Mouse (Mus musculus): Measurements from ENCODE around the gene Zfp326.
A peak's percentile ranks its signal among the peaks of the same experiment; 100 is the strongest.
"Not testable (repeated sequence)": the region's sequence is repeated elsewhere in the genome, so short reads cannot be mapped to it uniquely, and the experiment has no call there.

Zfp326 gene

DNA sequence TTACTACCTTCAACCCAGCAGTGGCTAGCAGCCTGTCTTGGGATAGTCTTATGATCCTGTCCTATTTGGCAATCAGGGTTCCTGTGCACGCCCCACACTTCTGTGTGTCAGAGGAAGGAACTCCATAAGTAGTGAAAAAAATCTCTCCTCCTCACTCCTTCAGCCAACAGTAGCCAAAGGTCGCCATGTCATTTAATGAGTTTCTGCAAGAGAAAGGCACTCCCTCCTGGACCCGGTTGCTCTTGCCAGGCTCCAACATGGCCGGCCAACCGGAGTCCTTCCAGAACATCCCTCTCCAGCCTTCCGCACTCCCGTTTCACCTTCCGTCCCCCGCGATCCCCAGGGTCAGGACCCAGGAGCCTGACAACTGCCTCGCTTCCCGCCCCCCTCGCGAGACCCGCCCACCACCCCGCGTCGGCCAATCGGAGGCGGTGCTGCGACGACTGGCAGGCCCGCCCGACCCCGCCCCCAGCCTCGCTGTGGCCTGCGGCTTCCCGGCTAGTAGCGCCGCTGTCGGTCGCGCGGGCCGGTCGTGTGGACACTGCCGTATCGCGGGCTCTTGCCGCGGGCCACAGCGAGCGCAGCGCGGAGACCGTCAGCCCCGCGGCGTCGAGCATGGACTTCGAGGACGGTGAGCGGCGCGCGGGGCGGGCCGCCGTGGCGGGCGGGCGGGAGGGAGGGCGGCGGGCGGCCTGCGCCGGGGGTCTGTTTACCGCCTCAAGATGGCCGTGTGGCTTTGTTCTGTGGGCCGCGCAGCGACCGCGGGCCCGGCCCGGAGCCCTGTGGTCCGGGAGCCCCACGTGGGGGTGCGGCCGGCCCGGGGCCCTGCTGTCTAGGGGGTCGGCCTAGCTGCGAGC, at the start of gene Zfp326:
Gene Zfp326, plus strand, starts transcription at position 498 of the 857 bp plus-strand sequence.
- peak; percentile 91 for DNase-seq (ENCODE audit: low spot score)

DNA sequence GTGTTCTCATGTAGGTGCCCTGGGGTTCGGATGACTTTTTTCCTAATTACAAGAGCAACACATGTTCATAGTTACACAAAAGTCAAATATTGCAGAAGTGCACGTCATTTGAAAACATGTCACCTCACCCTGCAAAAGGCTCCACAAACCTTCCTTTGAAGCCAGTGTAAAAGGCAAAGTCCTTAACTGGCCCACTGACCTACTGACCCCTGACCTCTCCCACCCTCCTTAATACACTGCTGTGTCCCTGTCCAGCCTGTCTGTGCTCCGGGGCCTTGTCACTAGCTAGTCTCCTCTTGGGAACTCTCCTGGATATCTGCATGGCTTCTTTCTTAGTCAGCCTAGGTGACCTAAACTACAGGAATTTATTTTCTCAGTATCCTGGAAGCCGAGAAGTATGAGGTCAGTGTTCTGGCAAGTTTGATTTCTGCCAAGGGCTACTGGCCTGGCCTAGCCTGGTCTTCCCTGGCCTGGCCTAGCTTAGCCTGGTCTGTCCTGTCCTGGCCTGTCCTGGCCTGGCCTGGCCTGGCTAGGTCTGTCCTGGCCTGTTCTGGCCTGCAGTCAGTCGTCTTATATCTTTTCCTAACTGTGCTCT, 49.4 kb upstream of the Zfp326 start:
- no peak for DNase-seq (ENCODE audit: low spot score)

DNA sequence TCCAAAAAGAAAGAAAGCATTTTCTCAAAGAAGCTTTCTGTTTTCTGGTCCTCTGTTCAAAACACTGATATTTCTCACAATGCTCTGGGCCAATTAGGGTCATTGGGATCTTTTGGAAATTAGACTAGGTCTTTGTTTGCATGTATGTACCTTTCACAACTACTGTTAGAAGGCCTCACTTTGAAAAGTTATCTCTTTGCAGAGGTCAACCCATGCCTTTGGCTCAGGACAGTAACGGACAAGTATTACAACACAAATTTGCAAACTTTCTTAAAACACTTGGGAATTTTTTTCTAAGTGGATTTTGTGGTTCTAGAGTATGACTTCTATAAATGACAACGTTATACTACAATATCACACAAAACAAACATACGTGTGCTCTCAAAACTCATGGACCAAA, 48.3 kb upstream of the Zfp326 start:
- no peak for DNase-seq (ENCODE audit: low spot score)

DNA sequence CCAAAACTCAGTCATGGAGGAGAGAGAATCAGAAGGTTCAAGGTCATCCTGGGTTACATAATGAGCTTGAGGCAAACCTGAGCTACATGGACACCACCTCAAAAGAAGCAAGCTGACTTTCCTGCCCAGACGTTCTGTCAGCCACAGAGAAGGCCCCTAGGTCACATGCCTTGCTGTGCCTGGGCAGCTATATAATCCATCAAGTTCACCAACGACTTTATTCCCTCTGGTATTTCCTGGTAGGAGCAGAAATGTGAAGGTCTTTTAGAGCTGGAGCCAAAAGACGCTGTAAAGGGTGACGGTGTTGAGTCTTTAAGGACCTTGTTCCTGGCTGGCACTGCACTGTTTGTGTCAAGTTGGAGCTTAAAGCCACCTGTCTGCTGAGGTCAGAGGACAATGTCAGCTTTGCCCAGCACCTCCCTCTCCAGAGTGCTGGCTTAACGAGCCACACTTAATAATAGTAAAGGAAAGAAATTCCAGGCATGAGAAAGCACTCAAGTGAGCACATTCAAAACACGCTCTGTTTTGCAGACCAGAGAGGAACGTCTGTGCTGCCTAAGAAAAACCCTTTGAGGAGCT, 47.3 kb upstream of the Zfp326 start:
- no peak for DNase-seq (ENCODE audit: low spot score)

DNA sequence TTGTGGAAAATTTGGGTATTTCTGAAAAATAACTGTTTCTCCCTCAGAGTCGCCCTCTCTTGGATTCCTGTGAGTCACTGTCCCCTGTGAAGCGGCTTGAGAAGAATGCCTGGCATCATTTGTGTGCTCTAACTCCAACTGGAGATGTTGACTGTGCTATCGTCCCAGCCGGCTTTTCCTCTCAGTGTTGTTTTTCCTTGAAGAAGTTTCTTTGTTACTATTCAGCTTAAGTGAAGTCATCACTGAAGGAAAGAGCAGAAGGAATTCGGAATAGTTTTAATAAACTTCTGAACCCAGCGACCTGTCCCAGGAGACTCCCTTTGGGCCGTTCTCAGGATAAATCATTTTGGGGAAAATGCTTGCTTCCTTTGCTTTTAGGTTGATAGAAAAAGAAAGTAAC, 44.2 kb upstream of the Zfp326 start:
- no peak for DNase-seq (ENCODE audit: low spot score)

DNA sequence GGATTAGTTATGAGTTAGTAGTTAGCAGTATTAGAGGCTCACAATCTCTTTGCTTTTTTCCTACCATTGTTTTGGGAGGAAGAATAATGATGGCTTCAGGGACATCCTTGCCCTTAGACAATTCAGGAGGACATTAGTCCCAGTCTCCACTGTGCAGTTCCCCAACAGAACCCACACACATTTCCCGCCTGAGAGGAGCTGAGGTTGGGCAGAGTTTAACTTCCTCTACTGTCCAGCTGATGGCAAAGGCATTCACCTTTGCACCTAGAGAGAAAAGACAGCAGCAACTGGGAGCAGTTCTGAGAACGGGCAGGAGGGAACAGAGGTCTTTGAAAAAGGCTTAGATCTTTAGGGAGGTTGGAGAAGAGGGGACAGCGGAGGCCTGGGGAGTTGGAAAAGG, 42.4 kb upstream of the Zfp326 start:
- no peak for DNase-seq (ENCODE audit: low spot score)

DNA sequence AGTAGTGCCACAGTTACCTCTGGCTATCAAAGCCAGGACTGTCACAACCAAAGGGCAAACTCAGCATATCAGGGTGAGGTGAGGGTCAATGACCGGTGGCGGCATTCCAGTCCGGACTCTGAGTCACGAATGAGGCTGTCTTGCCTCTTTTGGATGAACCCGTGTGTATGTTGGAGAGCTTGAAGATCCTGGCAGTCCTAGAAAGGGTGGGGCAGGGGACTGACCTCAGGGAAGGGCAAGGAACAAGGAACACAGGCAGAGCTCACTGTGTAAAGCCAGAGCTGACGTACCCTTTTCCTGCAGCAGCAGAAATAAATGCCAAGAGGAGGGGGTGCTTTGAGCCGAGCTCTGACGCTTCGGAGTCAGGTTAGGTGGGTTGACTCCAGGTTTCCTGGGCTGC, 40.4 kb upstream of the Zfp326 start:
- peak; percentile 38 for DNase-seq (ENCODE audit: low spot score)

DNA sequence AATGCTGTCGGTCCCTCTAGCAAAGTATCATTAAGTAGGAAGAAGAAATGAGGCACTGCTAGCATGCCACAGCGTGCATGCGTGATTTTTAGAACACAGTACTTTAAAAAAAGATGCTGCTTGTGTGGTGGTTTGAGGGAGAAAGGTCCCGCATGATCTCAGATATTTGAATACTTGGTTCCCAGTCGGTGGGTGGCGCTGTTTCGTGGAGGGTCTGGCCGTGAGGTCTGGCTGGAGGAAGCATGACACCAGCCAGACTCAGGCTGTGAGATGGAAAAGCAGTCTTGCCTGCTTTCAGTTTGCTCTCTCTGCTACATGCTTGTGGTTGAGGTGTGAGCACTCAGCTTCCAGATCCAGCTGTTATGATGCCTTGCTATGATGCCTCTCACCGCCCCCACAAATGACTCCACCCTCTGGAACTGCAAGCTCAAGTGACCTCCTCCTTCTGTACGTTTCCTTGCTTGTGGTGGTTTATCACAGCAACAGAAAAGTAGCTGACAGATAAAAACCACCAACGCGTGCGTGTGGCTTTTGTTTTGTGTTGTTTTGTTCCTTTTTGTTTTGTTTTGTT, 36.5 kb upstream of the Zfp326 start:
- no peak for DNase-seq (ENCODE audit: low spot score)

DNA sequence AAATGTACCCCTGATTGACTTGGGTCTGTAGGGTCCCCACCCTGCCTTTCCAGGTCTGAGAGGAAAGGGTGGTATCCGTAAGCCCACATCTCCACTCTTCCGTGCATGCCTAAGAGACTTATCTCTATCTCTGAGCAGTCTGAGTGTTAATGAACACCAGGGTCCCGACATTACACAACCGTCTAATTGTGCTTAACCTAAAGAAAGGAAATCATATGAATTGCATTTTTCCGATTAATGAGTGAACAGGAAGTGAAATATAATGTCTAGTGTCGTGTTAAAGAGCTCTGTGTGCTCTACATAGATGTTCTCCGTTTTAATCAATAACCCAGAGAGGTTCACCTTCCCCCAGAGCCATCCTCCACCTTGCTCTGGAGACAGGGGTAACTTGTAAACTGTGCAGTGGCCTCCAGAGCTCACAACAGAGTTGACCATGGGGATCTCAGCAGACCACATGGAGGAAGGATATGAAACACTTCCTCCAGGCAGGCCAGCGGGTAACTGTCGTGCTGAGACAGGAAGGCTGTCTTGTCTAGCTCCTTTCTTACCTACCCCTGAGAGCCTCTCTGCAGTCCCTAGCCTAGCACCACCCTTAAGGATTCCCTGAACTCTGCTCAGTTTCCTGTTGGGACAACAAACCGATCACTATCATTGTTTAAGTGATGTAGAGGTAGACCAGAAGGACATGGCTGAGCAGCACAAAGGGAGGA, 32.2 kb upstream of the Zfp326 start:
- no peak for DNase-seq (ENCODE audit: low spot score)

GRCm38 (mm10) chr5:105845041-105845440, 31.3 kb upstream of the Zfp326 start:
- DNase-seq (ENCODE audit: low spot score): no peak

DNA sequence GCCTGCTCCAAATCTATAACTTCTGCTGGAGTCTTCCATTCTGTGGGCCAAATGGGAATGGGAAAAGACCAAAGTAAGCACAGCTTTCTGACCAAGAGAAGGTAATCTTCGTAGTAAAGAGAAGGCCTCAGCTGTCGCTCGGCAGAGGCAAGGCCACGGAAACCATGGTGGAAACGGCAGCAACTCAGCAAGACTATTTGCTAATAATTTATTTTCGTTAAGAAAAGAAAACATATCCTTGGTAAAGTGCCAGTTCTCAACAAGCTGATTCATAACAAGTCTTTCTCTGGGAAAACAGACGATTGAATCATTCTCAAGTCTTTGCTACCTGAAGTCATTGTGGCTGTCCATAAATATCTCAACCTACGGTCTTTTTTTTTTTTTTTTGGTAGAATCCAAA, 28.6 kb upstream of the Zfp326 start:
- no peak for DNase-seq (ENCODE audit: low spot score)

DNA sequence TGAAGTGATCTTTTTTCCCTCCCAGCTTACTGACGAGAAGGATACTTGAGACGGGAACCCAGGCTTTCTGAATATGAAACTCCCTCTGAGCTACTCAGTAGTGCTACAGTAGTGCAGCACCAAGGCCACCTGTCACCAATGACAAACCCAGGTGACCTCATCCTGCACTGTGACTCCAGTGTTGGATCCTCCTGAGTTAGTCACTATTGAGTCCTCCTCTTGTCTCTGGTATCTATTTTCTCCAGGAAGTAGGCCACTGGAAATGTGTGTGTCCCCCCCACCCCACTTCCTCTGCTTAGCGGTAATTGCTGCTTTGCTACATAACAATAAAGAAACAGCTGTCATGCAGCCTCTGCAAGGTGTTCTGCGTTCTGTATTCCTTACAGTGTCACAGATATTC, 27.1 kb upstream of the Zfp326 start:
- no peak for DNase-seq (ENCODE audit: low spot score)

DNA sequence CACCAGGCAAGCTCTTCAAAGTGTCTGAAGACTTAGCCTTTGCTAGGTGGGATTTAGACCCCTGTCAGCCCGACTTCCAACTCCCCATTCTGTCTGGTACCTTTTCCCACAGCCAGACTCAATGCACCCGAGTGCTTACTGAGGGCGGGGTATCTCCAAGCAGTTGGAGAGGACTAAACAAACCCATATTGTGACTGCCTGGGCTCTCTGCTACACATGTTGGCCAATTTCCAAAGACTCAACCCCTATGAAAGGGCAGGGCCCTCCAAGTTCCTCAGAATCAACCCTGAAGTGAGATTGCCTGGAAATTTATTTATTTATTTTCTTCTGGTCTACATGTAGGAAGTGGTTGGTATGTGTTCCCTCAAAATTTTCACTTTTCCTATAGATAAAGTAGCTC, 26.7 kb upstream of the Zfp326 start:
- no peak for DNase-seq (ENCODE audit: low spot score)

GRCm38 (mm10) chr5:105853271-105853670, 23.1 kb upstream of the Zfp326 start:
- no peak for DNase-seq (ENCODE audit: low spot score)

DNA sequence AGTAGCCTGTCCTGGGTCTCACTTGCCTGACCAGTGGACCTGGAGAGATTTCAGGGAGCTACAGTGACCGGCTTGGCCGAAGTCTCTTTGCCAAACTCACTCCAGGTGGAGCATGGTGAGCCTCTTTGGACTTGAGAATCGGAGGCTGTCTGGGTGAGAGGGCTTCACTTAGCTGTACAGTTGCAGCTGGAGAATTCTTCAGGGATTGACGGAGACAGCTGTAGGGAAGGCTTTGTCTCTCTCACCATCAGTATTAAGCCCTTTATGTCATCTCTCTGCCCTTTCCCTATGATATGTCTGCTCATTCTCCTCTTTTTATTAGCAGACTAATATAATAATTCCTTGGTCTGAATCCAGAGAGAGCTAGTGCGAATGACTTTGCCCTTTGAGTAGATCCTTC, 18.9 kb upstream of the Zfp326 start:
- no peak for DNase-seq (ENCODE audit: low spot score)

GRCm38 (mm10) chr5:105858754-105859694, 17.3 kb upstream of the Zfp326 start:
- peak; percentile 38 for DNase-seq (ENCODE audit: low spot score)

DNA sequence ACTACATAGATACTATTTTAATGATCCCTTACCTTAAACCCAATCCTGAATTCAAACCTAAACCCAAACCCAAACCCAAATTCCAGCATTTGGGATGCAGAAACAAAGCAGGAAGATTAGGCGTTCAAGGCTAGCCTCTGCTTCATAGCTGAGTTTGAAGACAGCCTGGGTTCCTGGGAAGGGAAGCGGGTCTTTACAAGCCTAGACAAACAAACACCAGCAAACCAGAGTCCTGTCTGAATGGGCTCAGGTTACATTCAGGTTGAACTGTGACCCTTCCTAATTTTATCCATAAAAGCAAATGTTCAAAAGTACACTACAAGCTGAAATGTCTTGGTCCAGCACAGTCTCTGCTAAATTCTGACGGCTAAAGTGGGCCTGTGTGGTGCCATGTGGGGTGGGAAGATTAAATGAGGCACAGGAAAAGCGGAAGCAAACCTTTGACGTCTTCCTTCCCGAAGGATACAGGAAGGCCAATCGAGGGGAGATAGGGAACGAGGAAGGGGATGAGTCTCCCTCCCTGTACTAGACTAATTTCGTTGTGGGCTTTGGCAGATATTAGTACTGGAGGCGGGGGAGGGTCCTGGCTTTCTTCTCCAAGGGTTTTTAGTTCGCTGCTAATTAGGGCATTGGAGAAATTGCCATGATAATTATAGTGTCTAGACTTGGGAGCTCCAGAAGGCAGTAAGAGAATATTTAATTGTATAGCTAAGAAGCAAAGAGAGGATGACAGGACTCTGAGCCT, 16.5 kb upstream of the Zfp326 start:
- DNase-seq (ENCODE audit: low spot score): no peak

GRCm38 (mm10) chr5:105860461-105860835, 15.9 kb upstream of the Zfp326 start:
- no peak for DNase-seq (ENCODE audit: low spot score)

- DNase-seq (ENCODE audit: low spot score): no peak
Measured at GRCm38 (mm10) chr5:105861616-105862015, 14.7 kb upstream of the Zfp326 start.

- DNase-seq (ENCODE audit: low spot score): not testable (repeated sequence)
Measured at GRCm38 (mm10) chr5:105865110-105865628, 11.2 kb upstream of the Zfp326 start.

Measured in urinary bladder, postnatal 14 days (tissue).